Mouse (Mus musculus) T-helper 2 cell (primary cell): Measurements from ENCODE around the gene Gm21541.
"Not testable (repeated sequence)": the region's sequence is repeated elsewhere in the genome, so short reads cannot be mapped to it uniquely, and the experiment has no call there.

Experiments
- in situ Hi-C: fragments of 300-600 bp; cut with MboI, MseI; formaldehyde crosslinking; loops from one replicate; pipeline ENCODE4 v1.15.1; 2025; ENCODE audit warnings: high pct_unique_total_duplicates

Gm21541 gene

DNA sequence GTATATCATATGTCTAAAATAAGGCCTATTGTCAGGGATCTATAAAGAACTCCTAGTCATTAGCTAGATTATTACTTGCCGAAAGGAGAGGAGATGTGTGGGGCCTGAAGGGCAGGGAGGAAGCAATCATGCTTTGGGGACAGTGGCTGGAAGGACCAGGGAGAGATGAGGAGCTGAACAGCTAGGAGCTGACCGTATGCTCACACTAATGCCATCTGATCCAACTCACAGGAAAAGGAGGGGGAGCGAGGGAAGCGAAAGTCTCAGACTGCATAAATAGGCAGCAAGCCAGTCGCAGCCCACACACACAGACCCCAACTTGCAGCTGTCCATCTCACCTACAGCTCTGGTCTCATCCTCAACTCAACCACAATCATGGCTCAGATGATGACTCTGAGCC is at the start of gene Gm21541:
TSS of gene Gm21541 (plus strand) at position 301 of the 400 bp plus-strand sequence.
- in situ Hi-C loops, result not testable (repeated sequence)

DNA sequence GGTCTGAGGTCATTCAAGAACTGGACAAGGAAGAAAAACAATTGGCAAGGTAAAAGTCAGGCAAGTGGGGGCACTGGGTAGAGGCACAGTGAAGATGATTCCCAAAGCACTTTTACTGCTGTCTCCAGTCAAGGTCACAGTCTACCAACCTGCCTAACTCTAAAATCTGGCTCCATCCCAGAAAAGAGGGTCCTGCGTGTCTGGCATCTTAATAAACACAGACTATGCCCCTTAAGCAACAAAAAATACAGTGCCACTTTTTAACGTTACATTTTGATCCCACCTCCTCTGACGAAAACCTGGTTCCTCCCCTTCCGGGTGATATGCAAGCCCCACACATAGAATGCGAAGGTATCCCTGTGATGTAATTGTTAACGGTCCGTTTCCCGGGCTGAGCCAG is 37.9 kb downstream of the Gm21541 start, which contains the start of gene Gm20878:
TSS of gene Gm20878 (plus strand) at position 301 of the 400 bp plus-strand sequence.
- in situ Hi-C loops, result not testable (repeated sequence)
